Mouse (Mus musculus) hematopoietic stem cell, adult 5-6 weeks (primary cell): Measurements from ENCODE around the gene Spdye4b. TPM values are rescaled to one million over a fixed set of nuclear protein-coding genes. Genes with fewer than 3 reads are reported as not detected.
"Not testable (repeated sequence)": the region's sequence is repeated elsewhere in the genome, so short reads cannot be mapped to it uniquely, and the experiment has no call there.

Source experiments
- ATAC-seq, 2 experiments: fragments of 125-278 bp in 1 of 2; replicated peaks in 1 of 2; 2 replicates each; pipeline ENCODE4 v1.8.0; 2016 to 2017; ENCODE audit warnings: inconsistent platforms in 2 of 2, mild to moderate bottlenecking in 2 of 2, moderate number of reproducible peaks in 2 of 2, low read depth in 1 of 2, moderate TSS enrichment in 1 of 2; ENCODE audit not compliant: low FRiP score in 2 of 2, poor library complexity in 2 of 2, severe bottlenecking in 2 of 2, insufficient read depth in 1 of 2, low TSS enrichment in 1 of 2
- total RNA-seq: library from RNA; stranded (forward); fragments of 172-1452, 232-1000 nt; gene quantifications from 2 replicates; pipeline ENCODE4 v1.2.3, GENCODE M21; 2017

The Spdye4b gene
- total RNA-seq, 1 experiment from 2014 or later = not detected

GRCm38 (mm10) chr5:143194747-143195146 is 13.9 kb downstream of the Spdye4b start:
- ATAC-seq = not testable (repeated sequence)

- ATAC-seq = no peak
Measured at GRCm38 (mm10) chr5:143195166-143195565, 14.3 kb downstream of the Spdye4b start.

GRCm38 (mm10) chr5:143196506-143196905 is 15.7 kb downstream of the Spdye4b start:
- no peak for ATAC-seq

- ATAC-seq = no peak
Measured at GRCm38 (mm10) chr5:143205015-143205414, 24.2 kb downstream of the Spdye4b start.

GRCm38 (mm10) chr5:143213832-143214231 is 33.0 kb downstream of the Spdye4b start:
- no peak for ATAC-seq

GRCm38 (mm10) chr5:143220996-143221395 is 40.2 kb downstream of the Spdye4b start:
- no peak for ATAC-seq

GRCm38 (mm10) chr5:143222287-143222686 is 41.5 kb downstream of the Spdye4b start:
- ATAC-seq = no peak

GRCm38 (mm10) chr5:143226790-143227189 is 46.0 kb downstream of the Spdye4b start, which contains the start of gene Spdye4a:
TSS of gene Spdye4a (minus strand) at chr5:143226890.
- ATAC-seq = no peak

GRCm38 (mm10) chr5:143235028-143235693 is 54.3 kb downstream of the Spdye4b start, which contains the start of gene Zfp12:
TSS of gene Zfp12 (plus strand) at chr5:143235163.
- peak; percentile 87 to 91 for ATAC-seq

GRCm38 (mm10) chr5:143236036-143236435 is 55.2 kb downstream of the Spdye4b start:
- ATAC-seq = no peak

GRCm38 (mm10) chr5:143244926-143245325 is 64.1 kb downstream of the Spdye4b start:
- ATAC-seq = no peak

- ATAC-seq = no peak
Measured at GRCm38 (mm10) chr5:143252039-143252438, 71.2 kb downstream of the Spdye4b start.

GRCm38 (mm10) chr5:143252791-143253185 is 72.0 kb downstream of the Spdye4b start:
- no peak for ATAC-seq

GRCm38 (mm10) chr5:143253186-143253880 is 72.5 kb downstream of the Spdye4b start:
- ATAC-seq = no peak

GRCm38 (mm10) chr5:143253881-143254486 is 73.2 kb downstream of the Spdye4b start:
- ATAC-seq = no peak
